Mouse (Mus musculus) kidney, adult 9 months (tissue): ENCODE data around the gene Rad51c.
"Not testable (repeated sequence)": the region's sequence is repeated elsewhere in the genome, so short reads cannot be mapped to it uniquely, and the experiment has no call there.

Source experiments
- DNase-seq: peaks from one replicate; pipeline ENCODE4 v3.0.0; 2022

Gene Rad51c

GRCm38 (mm10) chr11:87431813-87432212 lies 27.1 kb upstream of the Rad51c start:
- DNase-seq, result not testable (repeated sequence)

- no peak for DNase-seq
Measured at GRCm38 (mm10) chr11:87430374-87430773, 25.6 kb upstream of the Rad51c start.

DNA sequence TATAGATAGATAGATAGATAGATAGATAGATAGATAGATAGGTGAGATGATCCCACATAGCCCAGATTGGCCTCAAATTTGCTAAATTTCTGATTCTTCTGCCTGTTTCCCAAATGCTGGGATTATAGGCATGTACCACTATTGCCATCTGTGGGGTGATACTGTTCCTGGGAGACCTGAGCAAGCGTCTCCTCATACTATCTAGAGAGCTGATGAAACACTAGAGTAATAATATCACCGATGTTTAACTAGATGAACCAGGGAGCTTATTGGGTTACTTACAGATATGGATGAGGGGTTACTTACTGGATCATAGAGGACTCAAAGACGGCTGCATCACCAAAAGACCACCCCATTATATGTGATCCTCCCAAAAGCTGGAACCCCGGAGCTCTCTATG lies 24.6 kb upstream of the Rad51c start:
- DNase-seq, result no peak

DNA sequence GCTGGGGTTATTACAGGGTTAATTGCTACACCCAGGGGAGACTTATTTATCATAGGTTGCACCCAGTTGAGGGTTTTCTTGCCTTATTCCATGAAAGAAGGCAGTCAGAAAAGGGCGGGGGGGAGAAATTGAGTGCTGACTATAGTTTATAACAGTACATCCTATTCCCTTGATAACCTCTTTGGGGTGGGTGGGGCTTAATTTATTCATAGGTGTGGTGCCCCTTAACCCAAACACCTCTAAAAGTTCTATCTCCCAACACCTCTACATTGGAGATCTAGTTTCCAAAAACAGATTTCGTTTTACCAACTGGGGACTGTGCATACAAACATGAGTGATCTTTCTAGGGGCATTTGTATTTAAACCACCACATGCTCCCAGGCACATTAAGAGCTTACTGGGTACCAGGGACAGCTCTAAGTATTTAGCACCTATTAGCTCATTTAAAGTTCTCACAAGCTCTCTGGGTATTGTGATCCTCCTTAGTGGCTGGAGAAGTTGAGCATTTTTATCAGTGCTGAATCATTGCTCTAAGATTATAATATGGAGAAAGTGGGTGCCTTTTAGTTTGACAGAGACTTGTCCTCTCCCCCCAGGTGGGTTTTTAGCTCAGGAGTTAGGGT lies 23.4 kb upstream of the Rad51c start:
- DNase-seq, result no peak

- no peak for DNase-seq
Measured at GRCm38 (mm10) chr11:87427273-87428050, 22.7 kb upstream of the Rad51c start.

DNA sequence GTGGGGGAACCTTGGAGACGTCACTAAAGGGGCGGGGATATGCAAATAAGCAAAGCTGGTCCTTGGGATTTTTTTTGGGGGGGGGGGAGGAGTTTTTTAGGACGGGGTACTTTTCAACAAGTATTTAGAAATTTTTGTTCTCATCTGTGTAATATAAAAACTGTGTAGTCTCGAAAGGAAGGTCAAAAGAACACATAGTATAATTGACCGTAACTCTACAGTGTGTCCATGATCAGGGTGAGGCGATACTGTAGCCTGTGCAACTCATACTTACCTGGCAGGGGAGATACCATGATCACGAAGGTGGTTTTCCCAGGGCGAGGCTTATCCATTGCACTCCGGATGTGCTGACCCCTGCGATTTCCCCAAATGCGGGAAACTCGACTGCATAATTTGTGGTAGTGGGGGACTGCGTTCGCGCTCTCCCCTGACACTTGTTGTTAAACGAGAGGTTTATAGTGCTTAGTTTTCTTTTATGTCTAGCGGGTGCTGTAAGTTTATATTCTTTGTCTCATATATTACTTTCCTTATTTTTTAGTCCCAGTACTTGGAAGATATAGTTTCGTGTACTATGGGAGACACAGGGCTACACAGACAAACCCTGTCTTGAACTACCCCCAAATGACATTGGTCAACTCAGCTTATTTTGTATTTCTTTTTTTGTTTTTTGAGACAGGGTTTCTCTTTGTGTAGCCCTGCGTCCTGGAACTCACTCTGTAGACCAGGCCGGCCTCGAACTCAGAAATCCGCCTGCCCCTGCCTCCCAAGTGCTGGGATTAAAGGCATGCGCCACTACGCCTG lies 21.9 kb upstream of the Rad51c start:
- DNase-seq, result peak; percentile 94

DNA sequence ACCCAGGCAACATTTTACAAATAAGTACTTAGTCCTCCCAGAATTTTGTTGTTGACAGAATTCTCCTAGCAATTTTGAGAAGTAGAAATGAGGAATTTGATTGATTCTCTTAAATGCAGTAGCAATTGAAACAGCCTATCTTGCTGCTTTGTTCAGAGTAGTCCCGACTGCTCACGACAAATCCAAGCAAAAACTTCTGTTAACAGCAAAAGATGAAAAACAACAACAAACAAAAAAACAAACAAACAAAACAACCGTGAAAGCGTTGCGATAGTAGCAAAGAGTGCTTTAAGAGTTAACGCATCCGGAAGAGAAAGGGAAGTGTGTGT lies 21.3 kb upstream of the Rad51c start:
- no peak for DNase-seq

DNA sequence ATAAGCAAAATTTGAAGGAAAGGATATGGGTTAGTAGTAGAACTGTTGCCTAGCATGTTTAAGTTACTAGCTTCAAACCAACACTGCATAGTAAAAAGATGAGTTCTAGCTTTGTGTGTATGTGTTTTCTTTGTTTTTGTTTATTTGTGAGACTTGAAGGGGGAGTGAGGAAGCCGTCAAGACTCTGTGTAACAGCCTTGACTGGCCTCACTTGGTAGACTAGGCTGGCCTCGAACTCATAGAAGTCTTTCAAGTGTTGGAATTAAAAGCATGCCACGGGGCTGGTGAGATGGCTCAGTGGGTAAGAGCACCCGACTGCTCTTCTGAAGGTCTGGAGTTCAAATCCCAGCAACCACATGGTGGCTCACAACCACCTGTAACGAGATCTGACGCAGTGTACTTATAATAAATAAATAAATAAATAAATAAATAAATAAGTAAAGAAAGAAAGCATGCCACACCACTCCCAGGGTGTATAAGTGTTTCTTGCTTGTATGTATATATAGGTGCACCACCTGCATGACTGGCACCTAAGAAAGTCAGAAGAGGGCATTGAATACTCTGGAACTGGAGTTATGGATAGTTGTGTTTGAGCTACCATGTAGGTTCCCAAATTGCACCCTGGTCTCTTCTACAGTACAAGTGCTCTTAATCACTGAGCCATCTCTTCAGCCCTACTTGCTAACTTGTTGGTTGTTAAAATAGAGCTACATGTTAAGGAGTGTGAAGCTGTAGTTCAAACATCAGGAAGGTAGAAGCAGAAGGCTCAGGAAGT lies 19.0 kb upstream of the Rad51c start:
- DNase-seq, result no peak

DNA sequence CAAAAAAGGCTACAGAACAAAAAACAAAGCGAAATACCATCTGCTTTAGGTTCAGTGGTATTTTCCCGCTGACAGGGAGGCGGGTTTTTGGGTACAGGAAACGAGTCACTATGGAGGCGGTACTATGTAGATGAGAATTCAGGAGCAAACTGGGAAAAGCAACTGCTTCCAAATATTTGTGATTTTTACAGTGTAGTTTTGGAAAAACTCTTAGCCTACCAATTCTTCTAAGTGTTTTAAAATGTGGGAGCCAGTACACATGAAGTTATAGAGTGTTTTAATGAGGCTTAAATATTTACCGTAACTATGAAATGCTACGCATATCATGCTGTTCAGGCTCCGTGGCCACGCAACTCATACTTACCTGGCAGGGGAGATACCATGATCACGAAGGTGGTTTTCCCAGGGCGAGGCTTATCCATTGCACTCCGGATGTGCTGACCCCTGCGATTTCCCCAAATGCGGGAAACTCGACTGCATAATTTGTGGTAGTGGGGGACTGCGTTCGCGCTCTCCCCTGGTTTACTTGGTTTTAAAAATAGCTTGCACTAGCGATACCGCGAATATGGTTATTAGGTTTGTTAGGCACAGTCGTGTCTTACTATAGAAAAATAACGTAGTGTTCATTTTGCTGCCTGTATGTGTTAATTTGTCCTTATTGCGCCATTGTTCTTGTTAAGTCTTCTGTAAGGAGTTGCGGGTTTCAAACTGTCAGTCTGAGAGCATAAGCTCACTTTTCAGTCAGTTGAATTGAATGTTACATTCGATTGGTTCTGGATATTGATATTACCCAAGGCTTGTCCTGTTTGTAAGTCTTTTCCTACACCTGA lies 18.0 kb upstream of the Rad51c start:
- peak; percentile 96 for DNase-seq

- peak; percentile 53 for DNase-seq
Measured at GRCm38 (mm10) chr11:87421760-87422201, 17.0 kb upstream of the Rad51c start.

GRCm38 (mm10) chr11:87420861-87421260 lies 16.1 kb upstream of the Rad51c start:
- DNase-seq, result no peak

DNA sequence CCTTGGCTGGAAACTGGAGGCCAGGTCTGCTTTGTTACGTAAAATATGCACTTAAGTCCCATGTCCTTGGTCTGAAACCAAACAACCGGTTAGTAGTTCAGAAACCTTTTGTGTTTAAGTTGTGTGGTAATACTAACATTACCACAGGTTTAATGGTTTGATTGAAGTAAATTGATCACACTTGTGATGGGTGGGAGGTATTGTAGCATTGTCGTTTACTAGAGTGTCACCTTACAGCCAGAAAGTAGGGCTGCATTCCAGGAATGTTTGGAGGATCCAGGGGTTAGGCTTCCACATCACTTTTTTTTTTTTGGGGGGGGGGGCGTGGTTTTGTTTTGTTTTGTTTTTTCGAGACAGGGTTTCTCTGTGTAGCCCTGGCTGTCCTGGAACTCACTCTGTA lies 11.4 kb upstream of the Rad51c start:
- DNase-seq, result no peak

DNA sequence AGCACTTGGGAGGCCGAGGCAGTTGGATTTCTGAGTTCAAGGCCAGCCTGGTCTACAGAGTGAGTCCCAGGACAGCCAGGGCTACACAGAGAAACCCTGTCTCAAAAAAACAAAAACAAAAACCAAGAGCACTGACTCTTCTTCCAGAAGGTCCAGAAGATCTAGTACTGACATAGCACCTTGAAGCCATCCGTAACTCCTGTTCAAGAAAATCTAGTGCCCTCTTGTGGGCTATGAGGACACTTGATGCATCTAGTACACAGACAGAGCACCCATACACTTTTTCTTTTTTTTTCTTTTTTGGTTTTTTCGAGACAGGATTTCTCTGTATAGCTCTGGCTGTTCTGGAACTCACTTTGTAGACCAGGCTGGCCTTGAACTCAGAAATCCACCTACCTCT lies 8.7 kb upstream of the Rad51c start:
- DNase-seq, result peak; percentile 34

DNA sequence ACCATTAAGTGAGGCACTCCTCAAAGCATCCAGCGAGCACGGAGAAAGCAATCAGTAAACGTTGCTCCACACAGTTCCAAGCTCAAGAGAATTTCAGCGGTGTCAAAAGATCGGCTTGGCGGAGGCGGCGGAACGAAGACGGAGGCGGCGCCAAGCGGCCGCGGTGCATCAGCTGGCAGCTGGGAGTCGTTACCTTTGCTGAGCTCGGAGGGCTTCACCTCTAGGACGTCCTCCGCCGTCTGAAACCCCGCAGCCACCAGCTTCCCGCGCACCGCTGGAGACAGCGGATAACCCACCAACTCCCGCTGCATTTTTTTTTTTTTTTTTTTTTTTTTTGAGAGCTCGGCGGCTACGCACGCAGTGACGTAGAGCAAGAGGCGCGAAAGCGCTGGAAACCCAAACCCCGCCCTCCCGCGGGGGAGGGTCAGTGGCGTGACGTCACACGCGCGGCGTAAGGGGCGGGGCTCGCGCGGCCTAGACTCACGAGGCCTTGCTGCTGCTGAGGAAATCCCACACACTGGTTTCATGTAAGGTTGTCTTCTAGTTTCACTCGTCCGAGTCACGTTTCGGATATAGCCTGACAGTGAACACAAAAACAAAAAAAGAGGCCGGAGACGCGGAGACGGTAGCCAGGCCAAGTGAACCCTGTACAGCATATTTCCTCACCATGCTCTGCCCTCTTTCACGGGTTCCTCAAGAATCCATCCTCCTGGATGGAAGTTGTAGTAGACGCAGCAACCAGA lies 472 bp downstream of the Rad51c start:
- peak; percentile 97 for DNase-seq

GRCm38 (mm10) chr11:87398402-87398801 lies 6.4 kb downstream of the Rad51c start:
- DNase-seq, result no peak

DNA sequence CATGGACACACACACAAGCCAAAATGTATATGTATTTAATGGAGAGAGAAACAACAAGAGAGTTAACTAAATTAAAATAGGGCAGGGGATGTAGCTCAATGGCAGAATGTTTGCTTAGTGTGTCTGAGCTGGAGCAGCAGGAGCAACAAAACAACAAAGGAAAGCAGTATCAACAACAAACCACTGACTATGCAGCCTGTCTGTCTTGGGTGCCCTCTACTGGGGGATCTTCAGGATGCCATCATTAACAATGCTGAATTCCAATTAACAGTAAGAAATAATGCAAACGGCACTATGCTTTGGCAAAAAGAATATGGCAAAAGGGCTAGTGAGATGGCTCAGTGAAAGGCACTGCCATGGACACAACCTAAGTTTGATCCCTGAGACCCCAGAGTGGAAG lies 10.9 kb downstream of the Rad51c start:
- DNase-seq, result peak; percentile 46

DNA sequence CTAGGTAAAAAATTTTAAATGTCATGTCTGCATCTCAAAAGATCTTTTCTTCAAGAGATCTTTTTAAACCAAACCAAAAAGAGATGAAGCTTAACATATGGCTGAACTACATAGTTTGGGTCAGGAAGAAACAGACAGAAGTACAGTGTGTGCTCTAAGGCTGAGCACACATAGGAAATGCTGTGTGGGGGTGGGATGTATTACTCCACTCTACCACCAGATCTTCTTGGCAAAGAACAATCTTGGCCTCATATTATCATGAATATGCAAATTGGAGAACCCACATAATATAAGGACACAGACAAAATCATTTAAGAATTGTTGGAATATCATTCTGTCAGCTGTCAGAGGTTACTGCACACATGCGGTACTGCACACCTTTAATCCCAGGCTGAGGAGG lies 19.1 kb downstream of the Rad51c start:
- no peak for DNase-seq

DNA sequence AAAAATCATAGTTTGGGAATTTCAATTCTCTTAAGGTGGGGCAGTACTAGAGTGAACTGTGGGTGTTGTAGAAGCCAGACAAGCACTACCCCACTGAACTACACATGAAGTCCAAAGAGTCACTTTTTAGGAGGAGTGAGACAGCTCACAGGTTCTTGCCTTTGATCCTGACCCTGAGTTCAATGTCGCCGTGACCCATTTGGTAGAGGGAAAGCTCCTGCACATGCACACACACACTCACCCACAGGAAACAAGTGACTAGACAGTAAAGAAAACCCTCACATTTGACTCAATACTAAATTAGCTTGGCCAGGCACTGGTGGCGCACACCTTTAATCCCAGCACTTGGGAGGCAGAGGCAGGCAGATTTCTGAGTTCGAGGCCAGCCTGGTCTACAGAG lies 20.2 kb downstream of the Rad51c start:
- no peak for DNase-seq

DNA sequence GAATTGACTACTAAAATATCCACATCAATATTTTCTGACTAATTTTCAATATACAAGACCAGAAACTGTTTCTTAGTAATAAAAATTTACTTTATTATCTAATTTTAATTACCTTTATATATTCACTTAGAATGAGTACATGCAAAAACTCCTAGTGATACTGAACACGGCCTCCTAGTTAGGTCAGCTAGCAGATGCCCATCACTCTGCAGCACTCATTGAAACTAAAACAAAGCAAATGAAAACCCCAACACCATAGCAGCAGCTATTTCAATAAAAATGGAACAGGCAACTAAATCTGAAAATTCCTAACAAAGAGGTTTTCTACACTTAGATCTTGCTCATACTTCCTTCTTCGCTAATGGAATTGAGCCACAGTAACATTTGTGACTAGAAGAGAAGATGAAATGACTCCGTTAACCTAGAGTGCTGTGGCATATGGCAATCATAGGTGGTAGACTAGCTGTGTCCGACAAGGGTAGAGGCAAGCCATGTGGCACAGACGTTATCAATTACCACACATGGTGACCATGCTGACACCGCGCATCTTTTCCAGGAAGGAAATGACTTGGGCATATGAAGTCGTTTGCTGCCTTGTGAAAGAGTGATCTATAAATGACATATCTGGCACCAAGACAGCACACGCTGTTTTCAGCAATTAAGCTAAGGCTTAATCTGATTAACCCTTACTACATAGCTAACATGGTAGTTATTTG lies 36.7 kb downstream of the Rad51c start:
- no peak for DNase-seq

GRCm38 (mm10) chr11:87367061-87367460 lies 37.7 kb downstream of the Rad51c start:
- DNase-seq, result no peak

GRCm38 (mm10) chr11:87365120-87365519 lies 39.6 kb downstream of the Rad51c start:
- DNase-seq, result no peak
